Mouse (Mus musculus): ENCODE measurements around the gene Zfp691. TPM values are rescaled to one million over a fixed set of nuclear protein-coding genes. Genes with fewer than 3 reads are reported as not detected.

Gene Zfp691
- polyA plus RNA-seq, 1 experiment from 2014 or later, result 9.3 TPM

DNA sequence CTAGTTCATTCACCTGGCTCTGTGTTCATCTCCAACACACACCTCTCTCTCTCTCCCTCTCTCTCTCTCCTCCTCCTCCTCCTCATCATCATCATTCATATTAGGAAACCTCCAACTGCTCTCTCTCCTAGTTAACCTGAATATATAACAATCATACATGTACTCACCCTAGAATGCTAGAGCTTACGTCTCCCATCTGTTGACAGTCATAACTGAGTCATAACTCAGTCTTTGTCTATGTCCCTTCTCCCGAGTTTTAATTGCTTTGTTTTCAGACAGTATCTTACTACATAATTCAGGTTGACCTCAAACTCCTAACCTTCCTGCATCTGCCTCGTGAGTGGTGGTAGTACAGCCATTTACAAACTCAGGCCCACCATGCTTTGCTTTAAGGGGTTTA is 17.3 kb upstream of the Zfp691 start:
- Histone ChIP-seq H3K27me3 (ENCODE audit: control insufficient read depth, insufficient read depth, low read depth, low read length) (no peaks in the 10 kb centered on the region), H3K36me3 (ENCODE audit: control insufficient read depth, insufficient read depth, low read length) (no peaks in the 10 kb centered on the region), H3K4me1 (replicated peaks; ENCODE audit: control insufficient read depth, insufficient read depth, low read length) (peaks cover 5% of the 10 kb centered on the region), H3K9ac (ENCODE audit: low read length) (no peak overlapping the region), H3K4me2 (ENCODE audit: low read depth, low read length) (no peak overlapping the region), H3K9me3 (ENCODE audit: control insufficient read depth, low read length) (no peaks in the 10 kb centered on the region), H3K4me3 (ENCODE audit: low read length) (no peak overlapping the region), H3K27ac (ENCODE audit: low read length) (no peak overlapping the region)
- 49% methylated on average over 3 of the region's 3 CpGs for WGBS
- no peak for ATAC-seq (ENCODE audit: low read depth)

DNA sequence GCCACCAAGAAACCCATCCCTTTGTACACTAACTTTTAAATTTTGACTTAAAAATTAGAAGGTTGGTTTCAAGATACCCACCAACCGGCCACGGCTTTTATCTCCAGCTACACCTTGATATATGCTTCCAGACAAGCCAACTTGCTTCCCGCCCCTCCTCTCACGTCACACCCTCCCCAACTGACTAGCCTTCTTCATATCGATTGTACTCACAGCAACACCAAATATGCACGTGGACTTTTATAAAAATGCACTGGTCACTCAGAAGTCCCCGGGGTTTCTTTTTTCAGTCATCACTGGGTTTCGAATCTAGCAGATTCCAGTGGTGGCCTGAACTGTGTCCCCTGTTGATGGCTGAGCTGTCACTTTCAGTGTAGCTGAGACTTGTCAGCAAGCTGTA is 16.6 kb upstream of the Zfp691 start:
- 76% methylated on average over 8 of the region's 8 CpGs for WGBS

DNA sequence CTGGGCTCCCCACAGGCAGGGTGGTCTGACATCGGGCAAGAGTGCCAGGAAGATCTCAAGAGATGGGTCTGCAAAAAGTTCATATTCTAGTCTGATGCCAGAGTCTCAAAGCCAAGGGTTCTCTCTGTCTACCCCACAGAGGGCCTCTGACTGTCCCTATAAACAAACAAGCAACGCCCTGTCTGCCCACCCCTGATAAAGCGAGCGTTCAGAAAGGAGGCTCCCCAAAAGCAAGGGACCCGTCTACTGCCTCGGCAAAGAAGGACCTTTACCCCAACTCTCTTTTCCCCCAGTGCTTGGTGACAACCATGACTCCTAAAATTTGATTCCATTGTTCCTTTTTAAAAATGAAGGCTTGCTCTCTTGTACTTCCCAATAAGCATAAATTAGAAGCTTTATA is 15.9 kb upstream of the Zfp691 start, which contains the start of gene Ermap:
TSS of gene Ermap (minus strand) at position 148 of the 400 bp plus-strand sequence.
- ATAC-seq (ENCODE audit: low read depth), result no peak
- H3K36me3 ChIP-seq (ENCODE audit: control insufficient read depth, insufficient read depth, low read length), result no peaks in the 10 kb centered on the region
- no peaks in the 10 kb centered on the region for H3K4me1 ChIP-seq (replicated peaks; ENCODE audit: control insufficient read depth, insufficient read depth, low read length)
- H3K4me2 ChIP-seq (ENCODE audit: low read depth, low read length), result no peak within 1 kb of the TSS
- no peak within 1 kb of the TSS for H3K9ac ChIP-seq (ENCODE audit: low read length)
- H3K27me3 ChIP-seq (ENCODE audit: control insufficient read depth, insufficient read depth, low read depth, low read length), result no peaks in the 10 kb centered on the region
- no peak within 1 kb of the TSS for H3K27ac ChIP-seq (ENCODE audit: low read length)
- H3K4me3 ChIP-seq (ENCODE audit: low read length), result no peak within 1 kb of the TSS
- WGBS, result 52% methylated on average over 6 of the region's 6 CpGs
- H3K9me3 ChIP-seq (ENCODE audit: control insufficient read depth, low read length), result no peaks in the 10 kb centered on the region

More for the DNA sequence above, 16.6 kb upstream of the Zfp691 start:
- Histone ChIP-seq H3K4me1 (replicated peaks; ENCODE audit: control insufficient read depth, insufficient read depth, low read length) (no peaks in the 10 kb centered on the region), H3K4me3 (ENCODE audit: low read length) (no peak overlapping the region), H3K27me3 (ENCODE audit: control insufficient read depth, insufficient read depth, low read depth, low read length) (no peaks in the 10 kb centered on the region), H3K27ac (ENCODE audit: low read length) (no peak overlapping the region), H3K36me3 (ENCODE audit: control insufficient read depth, insufficient read depth, low read length) (no peaks in the 10 kb centered on the region), H3K4me2 (ENCODE audit: low read depth, low read length) (no peak overlapping the region), H3K9ac (ENCODE audit: low read length) (no peak overlapping the region), H3K9me3 (ENCODE audit: control insufficient read depth, low read length) (no peaks in the 10 kb centered on the region)
- no peak for ATAC-seq (ENCODE audit: low read depth)

DNA sequence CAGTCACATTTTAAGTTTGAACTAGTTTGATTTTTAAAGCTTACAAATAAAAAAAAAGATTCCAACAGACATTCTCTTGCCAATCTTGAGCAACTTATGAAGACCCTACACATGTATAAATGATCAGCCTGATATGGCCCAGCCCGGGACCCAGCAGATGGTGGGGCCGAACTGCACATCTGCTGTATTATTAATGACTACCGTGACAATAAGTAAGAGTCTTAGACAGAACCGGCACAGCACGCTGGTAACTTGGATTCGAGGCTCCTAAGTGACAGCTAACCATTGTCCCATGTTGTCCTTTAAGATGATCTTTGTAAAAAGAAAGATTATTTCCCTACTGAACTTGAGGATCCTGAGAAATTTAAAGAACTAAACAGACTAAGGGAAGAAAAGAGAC is 15.4 kb upstream of the Zfp691 start:
- Histone ChIP-seq H3K9me3 (ENCODE audit: control insufficient read depth, low read length) (no peaks in the 10 kb centered on the region), H3K36me3 (ENCODE audit: control insufficient read depth, insufficient read depth, low read length) (no peaks in the 10 kb centered on the region), H3K4me2 (ENCODE audit: low read depth, low read length) (no peak overlapping the region), H3K9ac (ENCODE audit: low read length) (no peak overlapping the region), H3K27me3 (ENCODE audit: control insufficient read depth, insufficient read depth, low read depth, low read length) (no peaks in the 10 kb centered on the region), H3K4me1 (replicated peaks; ENCODE audit: control insufficient read depth, insufficient read depth, low read length) (no peaks in the 10 kb centered on the region), H3K27ac (ENCODE audit: low read length) (no peak overlapping the region), H3K4me3 (ENCODE audit: low read length) (no peak overlapping the region)
- no peak for ATAC-seq (ENCODE audit: low read depth)
- WGBS, result 73% methylated on average over 6 of the region's 6 CpGs

DNA sequence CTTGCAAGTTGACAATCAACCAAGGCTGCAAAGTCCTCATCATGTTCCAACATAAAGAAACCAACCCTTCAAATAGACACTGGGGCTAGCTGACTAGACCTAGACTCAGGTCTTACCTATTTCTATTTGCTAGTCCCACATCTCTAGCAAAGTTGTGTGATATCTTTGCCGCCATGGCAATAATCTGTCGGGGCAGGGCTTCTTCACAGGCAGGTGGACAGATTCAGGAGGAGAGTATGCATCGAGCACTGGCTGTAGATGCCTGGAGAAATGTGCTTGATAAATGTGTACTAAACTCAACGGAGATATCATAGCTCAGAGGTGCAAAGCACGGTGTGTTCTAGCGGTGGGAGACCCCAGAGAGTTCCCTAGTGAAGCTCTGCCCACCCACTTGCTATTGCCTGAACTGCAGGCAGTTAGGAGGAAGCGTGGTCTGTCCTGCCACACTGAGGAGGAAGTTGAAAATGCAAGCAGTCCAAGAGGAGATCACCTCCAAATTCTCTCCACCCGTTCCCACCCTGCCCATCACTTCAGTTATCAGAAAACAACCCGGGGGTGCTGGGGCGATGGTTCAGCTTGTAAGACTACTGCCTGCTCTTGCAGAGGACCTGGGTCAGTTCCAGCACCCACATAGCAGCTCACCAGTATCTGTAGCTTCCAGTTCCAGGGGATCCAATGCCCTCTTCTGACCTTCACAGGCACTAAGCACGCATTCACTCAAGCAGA is 14.2 kb upstream of the Zfp691 start:
- Histone ChIP-seq H3K36me3 (ENCODE audit: control insufficient read depth, insufficient read depth, low read length) (no peaks in the 10 kb centered on the region), H3K9me3 (ENCODE audit: control insufficient read depth, low read length) (no peaks in the 10 kb centered on the region), H3K4me2 (ENCODE audit: low read depth, low read length) (no peak overlapping the region), H3K9ac (ENCODE audit: low read length) (no peak overlapping the region), H3K4me3 (ENCODE audit: low read length) (no peak overlapping the region), H3K27me3 (ENCODE audit: control insufficient read depth, insufficient read depth, low read depth, low read length) (no peaks in the 10 kb centered on the region), H3K4me1 (replicated peaks; ENCODE audit: control insufficient read depth, insufficient read depth, low read length) (no peaks in the 10 kb centered on the region), H3K27ac (ENCODE audit: low read length) (no peak overlapping the region)
- ATAC-seq (ENCODE audit: low read depth), result no peak
- WGBS, result 36% methylated on average over 11 of the region's 11 CpGs

DNA sequence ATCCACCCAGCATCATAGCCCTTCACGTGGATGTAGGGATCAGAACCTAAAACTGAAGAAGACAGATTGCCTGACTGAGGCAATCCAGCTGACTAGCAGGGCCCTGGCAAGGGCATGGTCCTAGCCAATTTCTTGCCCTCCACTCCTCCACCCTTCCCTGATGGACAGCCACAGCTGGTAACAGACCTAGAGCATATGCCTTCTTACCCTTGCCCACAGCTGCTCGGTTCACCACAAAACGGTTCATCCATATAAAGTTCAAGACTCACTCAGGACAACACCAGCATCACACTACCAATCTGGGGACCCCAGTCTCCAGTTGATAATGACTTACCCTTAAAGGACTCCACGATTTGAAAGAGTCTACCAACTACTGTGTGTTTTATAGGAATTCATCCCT is 11.8 kb upstream of the Zfp691 start:
- no peak overlapping the region for H3K27ac ChIP-seq (ENCODE audit: low read length)
- WGBS, result 66% methylated on average over 4 of the region's 4 CpGs
- no peak for ATAC-seq (ENCODE audit: low read depth)
- no peak overlapping the region for H3K4me3 ChIP-seq (ENCODE audit: low read length)
- no peak overlapping the region for H3K9ac ChIP-seq (ENCODE audit: low read length)
- no peaks in the 10 kb centered on the region for H3K27me3 ChIP-seq (ENCODE audit: control insufficient read depth, insufficient read depth, low read depth, low read length)
- no peaks in the 10 kb centered on the region for H3K4me1 ChIP-seq (replicated peaks; ENCODE audit: control insufficient read depth, insufficient read depth, low read length)
- no peaks in the 10 kb centered on the region for H3K9me3 ChIP-seq (ENCODE audit: control insufficient read depth, low read length)
- no peak overlapping the region for H3K4me2 ChIP-seq (ENCODE audit: low read depth, low read length)
- no peaks in the 10 kb centered on the region for H3K36me3 ChIP-seq (ENCODE audit: control insufficient read depth, insufficient read depth, low read length)

DNA sequence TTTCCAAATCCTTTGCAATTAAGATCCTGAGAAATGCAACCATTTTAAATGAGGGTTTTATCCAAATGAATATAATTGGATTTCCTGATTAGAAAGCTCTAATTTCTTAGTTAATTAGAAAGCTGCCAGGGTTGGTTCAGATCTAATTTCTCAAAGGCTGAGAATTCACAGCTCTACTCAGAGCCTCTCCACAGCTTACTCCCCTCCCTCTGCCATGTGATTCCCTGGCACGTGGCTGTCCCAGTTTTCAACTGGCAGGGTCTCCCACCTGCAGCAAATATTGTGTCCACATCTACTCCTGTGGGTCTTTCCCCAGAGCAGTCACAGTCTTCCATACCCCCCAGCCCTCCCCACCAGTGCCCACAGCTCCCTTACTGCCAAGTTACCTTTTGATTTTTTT is 9.5 kb upstream of the Zfp691 start:
- Histone ChIP-seq H3K9ac (ENCODE audit: low read length) (no peak overlapping the region), H3K4me2 (ENCODE audit: low read depth, low read length) (no peak overlapping the region), H3K9me3 (ENCODE audit: control insufficient read depth, low read length) (no peaks in the 10 kb centered on the region), H3K4me3 (ENCODE audit: low read length) (no peak overlapping the region), H3K36me3 (ENCODE audit: control insufficient read depth, insufficient read depth, low read length) (no peaks in the 10 kb centered on the region), H3K27me3 (ENCODE audit: control insufficient read depth, insufficient read depth, low read depth, low read length) (no peaks in the 10 kb centered on the region), H3K27ac (ENCODE audit: low read length) (no peak overlapping the region), H3K4me1 (replicated peaks; ENCODE audit: control insufficient read depth, insufficient read depth, low read length) (no peaks in the 10 kb centered on the region)
- no peak for ATAC-seq (ENCODE audit: low read depth)
- 28% methylated on average over 1 of the region's 1 CpGs for WGBS

DNA sequence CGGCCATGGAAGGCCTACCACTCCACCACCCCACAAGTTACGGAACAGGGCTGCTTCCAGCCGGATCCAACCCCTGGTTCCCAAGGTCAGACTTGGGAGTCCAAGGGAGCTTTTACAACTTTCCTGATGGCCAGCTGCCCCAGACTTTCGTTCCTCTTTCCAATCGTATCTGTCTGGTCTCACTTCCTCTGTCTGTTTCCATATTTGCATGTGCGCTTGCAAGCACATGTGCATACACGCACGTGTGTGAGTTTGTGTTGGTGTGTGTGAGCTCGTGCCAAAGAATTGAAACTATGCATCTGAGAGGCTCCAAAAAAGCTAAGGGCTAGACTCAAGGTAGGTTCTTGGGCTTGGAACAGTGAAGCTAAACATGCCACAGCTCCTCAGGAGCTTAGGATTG is 7.5 kb upstream of the Zfp691 start:
- Histone ChIP-seq H3K27ac (ENCODE audit: low read length) (no peak overlapping the region), H3K4me1 (replicated peaks; ENCODE audit: control insufficient read depth, insufficient read depth, low read length) (no peaks in the 10 kb centered on the region), H3K9me3 (ENCODE audit: control insufficient read depth, low read length) (no peaks in the 10 kb centered on the region), H3K4me3 (ENCODE audit: low read length) (no peak overlapping the region), H3K9ac (ENCODE audit: low read length) (no peak overlapping the region), H3K27me3 (ENCODE audit: control insufficient read depth, insufficient read depth, low read depth, low read length) (no peaks in the 10 kb centered on the region), H3K36me3 (ENCODE audit: control insufficient read depth, insufficient read depth, low read length) (no peaks in the 10 kb centered on the region), H3K4me2 (ENCODE audit: low read depth, low read length) (no peak overlapping the region)
- 73% methylated on average over 9 of the region's 9 CpGs for WGBS
- no peak for ATAC-seq (ENCODE audit: low read depth)

DNA sequence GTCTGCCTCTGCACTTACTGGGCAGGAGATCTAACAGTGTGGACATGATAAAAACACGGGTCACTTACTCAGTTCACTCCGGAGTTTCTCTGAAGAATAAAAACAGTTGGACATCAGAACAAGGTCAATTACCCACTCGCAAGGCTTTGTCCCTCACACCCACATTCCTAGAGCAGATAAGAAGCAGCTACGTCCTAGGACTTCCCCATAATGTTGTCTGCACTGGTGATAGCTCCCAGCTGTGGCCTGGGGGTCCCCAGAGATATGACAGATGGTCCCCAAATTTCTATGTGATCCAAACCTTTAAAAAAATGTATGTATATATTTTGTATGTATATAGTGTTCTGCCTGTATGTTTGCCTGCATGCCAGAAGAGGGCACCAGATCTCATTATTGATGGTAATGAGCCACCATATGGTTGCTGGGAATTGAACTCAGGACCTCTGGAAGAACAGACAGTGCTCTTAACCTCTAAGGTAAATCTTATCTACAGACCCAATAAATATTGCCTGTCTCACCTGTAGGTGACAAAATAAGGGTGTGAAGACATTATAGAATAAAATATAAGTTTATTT is 6.2 kb upstream of the Zfp691 start:
- H3K9me3 ChIP-seq (ENCODE audit: control insufficient read depth, low read length), result no peaks in the 10 kb centered on the region
- H3K4me2 ChIP-seq (ENCODE audit: low read depth, low read length), result no peak overlapping the region
- no peaks in the 10 kb centered on the region for H3K4me1 ChIP-seq (replicated peaks; ENCODE audit: control insufficient read depth, insufficient read depth, low read length)
- H3K27ac ChIP-seq (ENCODE audit: low read length), result no peak overlapping the region
- no peak for ATAC-seq (ENCODE audit: low read depth)
- WGBS, result 40% methylated on average over 4 of the region's 4 CpGs
- H3K9ac ChIP-seq (ENCODE audit: low read length), result no peak overlapping the region
- no peaks in the 10 kb centered on the region for H3K27me3 ChIP-seq (ENCODE audit: control insufficient read depth, insufficient read depth, low read depth, low read length)
- H3K36me3 ChIP-seq (ENCODE audit: control insufficient read depth, insufficient read depth, low read length), result no peaks in the 10 kb centered on the region
- no peak overlapping the region for H3K4me3 ChIP-seq (ENCODE audit: low read length)

Data from lung, embryonic 16.5 days (tissue).